Mouse (Mus musculus): ENCODE results near the gene Atp1a4.
A peak's percentile ranks its signal among the peaks of the same experiment; 100 is the strongest.

GRCm38 (mm10) chr1:172197146-172197545 lies 61.1 kb downstream of the Atp1a4 start:
- TF ChIP-seq CTCF (IDR thresholded peaks at IDR 0.05; ENCODE audit: borderline replicate concordance, insufficient read depth, low read length) (no peak), POLR2A (IDR thresholded peaks at IDR 0.05; ENCODE audit: low read depth, low read length) (0 out of 2 replicates have a peak, but pooled peaks have one; percentile 7)
